Mouse (Mus musculus): ENCODE measurements around the gene Zfp963.

DNA sequence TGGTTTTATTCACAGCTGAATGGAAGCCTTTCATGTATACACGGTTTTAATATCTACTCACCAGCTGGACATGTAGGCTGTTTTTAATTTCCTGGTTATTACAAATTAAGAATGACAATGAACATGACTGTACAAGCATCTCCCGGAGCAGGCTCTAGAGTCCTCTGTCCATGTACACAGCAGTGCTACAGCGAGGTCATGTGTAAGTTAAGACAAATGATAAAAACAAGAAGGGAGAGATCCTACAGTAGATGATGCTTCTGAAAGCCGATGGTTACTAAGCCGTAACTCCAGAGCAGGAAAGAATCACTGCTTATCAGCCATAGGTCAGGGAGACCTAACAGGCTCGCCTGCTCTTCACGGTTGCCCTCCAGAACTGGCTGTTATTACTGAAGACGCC lies 36.3 kb downstream of the Zfp963 start:
- no peak for TF ChIP-seq CTCF (IDR thresholded peaks at IDR 0.05; ENCODE audit: extremely low read depth, insufficient read length, insufficient replicate concordance, low read depth, low read length)
- no peak for TF ChIP-seq POLR2A (IDR thresholded peaks at IDR 0.05; ENCODE audit: low read depth, low read length)
